Mouse (Mus musculus) ES-Bruce4 (cell line): ENCODE data around the gene Dcaf4.
A peak's percentile ranks its signal among the peaks of the same experiment; 100 is the strongest.

Experiments
- CTCF ChIP-seq: IDR thresholded peaks from one replicate; pipeline ENCODE4 v1.8.1; 2011; ENCODE audit warnings: low read depth, low read length
- EP300 ChIP-seq: IDR thresholded peaks from 2 replicates; pipeline ENCODE4 v1.6.1; 2011; ENCODE audit warnings: low read depth, low read length; ENCODE audit not compliant: insufficient read depth

DNA sequence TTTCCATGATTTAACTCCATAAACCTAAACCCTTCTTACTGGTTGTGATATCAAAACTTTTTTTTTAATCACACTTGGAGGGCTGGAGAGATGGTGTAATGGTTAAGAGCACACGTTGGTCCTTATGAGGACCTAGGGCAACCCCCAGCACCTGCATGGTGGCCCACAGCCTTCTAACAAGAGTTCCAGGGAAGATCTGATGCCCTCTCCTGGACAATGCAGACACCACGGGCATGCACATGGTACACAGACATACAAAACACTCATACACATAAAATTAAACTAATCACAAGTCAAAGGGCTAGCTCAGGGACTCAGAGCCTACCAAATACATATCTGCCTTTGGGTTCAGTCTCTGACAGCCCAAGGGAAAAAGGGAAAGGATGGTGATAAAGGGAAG lies 30.5 kb upstream of the Dcaf4 start:
- TF ChIP-seq CTCF (peak; percentile 24), EP300 (no peak)
